ENCODE assay signal across 16 mouse cellular contexts in genomic region chr2:33784721-33785120, GRCm38 (mm10).
"Had no signal": no experiment of that assay in that cellular context is flagged by ENCODE, and none has a peak within 500 bp of the region (broad histone marks: within the 10 kb centered on the region; RNA-seq: fewer than 3 reads in every experiment).

No protein-coding gene starts in this region.

- H3K4me1 ChIP-seq: liver, embryonic 13.5 days had no signal

- H3K4me3 ChIP-seq: kidney, embryonic 15.5 days; left cerebral cortex, adult 2 months; liver, embryonic 13.5 days; megakaryocyte, embryonic 14.5 days; midbrain, embryonic 10.5 days; midbrain, embryonic 13.5 days; neural tube, embryonic 12.5 days; neural tube, embryonic 15.5 days; stomach, embryonic 15.5 days had no signal

- H3K9ac ChIP-seq: kidney, embryonic 15.5 days; liver, embryonic 13.5 days; neural tube, embryonic 12.5 days; neural tube, embryonic 15.5 days; stomach, embryonic 15.5 days had no signal

- H3K36me3 ChIP-seq: neural tube, embryonic 15.5 days had no signal

- H3K4me2 ChIP-seq: kidney, embryonic 15.5 days; liver, embryonic 13.5 days; midbrain, embryonic 13.5 days; neural tube, embryonic 15.5 days; stomach, embryonic 15.5 days had no signal

- H3K27ac ChIP-seq: kidney, embryonic 15.5 days; left cerebral cortex, adult 2 months; liver, embryonic 13.5 days; midbrain, embryonic 10.5 days; stomach, embryonic 15.5 days had no signal

- ATAC-seq: midbrain, embryonic 13.5 days had no signal

- H3K27me3 ChIP-seq: kidney, embryonic 15.5 days; liver, embryonic 13.5 days; megakaryocyte, embryonic 14.5 days; midbrain, embryonic 13.5 days; neural tube, embryonic 12.5 days; neural tube, embryonic 15.5 days; stomach, embryonic 15.5 days had no signal

- H3K9me3 ChIP-seq: midbrain, embryonic 13.5 days; neural tube, embryonic 12.5 days; neural tube, embryonic 15.5 days; stomach, embryonic 15.5 days had no signal

- DNase-seq: kidney, postnatal 10 days; layer of hippocampus, postnatal 36 days; liver, embryonic 13.5 days; lung, adult 2 months; lung, postnatal 36 days; right cerebral cortex, postnatal 25 days; spleen, adult 18-20 months; thymus, postnatal 25 days had no signal
